Mouse (Mus musculus) MEL (cell line): ENCODE results near the gene Id3.

Source experiments
- CTCF ChIP-seq, 3 experiments: IDR thresholded peaks in 2 of 3; conservative IDR thresholded peaks in 1 of 3; 2 replicates each; pipeline ENCODE4 v1.5.1; 2011 to 2012; ENCODE audit warnings: low read length in 3 of 3, low read depth in 2 of 3, mild to moderate bottlenecking in 2 of 3, improper control_type of control experiment in 1 of 3, inconsistent platforms in 1 of 3, mixed read lengths in 1 of 3, moderate library complexity in 1 of 3; ENCODE audit not compliant: control insufficient read depth in 1 of 3, insufficient read depth in 1 of 3, poor library complexity in 1 of 3, severe bottlenecking in 1 of 3
- HCFC1 ChIP-seq: IDR thresholded peaks from 2 replicates; pipeline ENCODE4 v1.6.1; 2012; ENCODE audit warnings: low read depth, mild to moderate bottlenecking, inconsistent platforms, low read length, improper control_type of control experiment, moderate library complexity
- MAX ChIP-seq: IDR thresholded peaks from 2 replicates; pipeline ENCODE4 v1.6.1; 2011; ENCODE audit warnings: low read length, improper control_type of control experiment
- POLR2A ChIP-seq, 2 experiments: IDR thresholded peaks; 2 replicates each; pipeline ENCODE4 v1.6.1; 2011 to 2012; ENCODE audit warnings: low read length in 2 of 2, mild to moderate bottlenecking in 2 of 2, control low read depth in 1 of 2, improper control_type of control experiment in 1 of 2, low read depth in 1 of 2, moderate library complexity in 1 of 2; ENCODE audit not compliant: control insufficient read depth in 1 of 2, insufficient read depth in 1 of 2, poor library complexity in 1 of 2
- SIN3A ChIP-seq: IDR thresholded peaks from 2 replicates; pipeline ENCODE4 v1.6.1; 2012; ENCODE audit warnings: low read length, improper control_type of control experiment, inconsistent platforms
- USF1 ChIP-seq: IDR thresholded peaks from 2 replicates; pipeline ENCODE4 v1.6.1; 2014; ENCODE audit warnings: low read depth, mild to moderate bottlenecking, inconsistent platforms, low read length, improper control_type of control experiment, moderate library complexity
- ZMIZ1 ChIP-seq: IDR thresholded peaks from 2 replicates; pipeline ENCODE4 v1.6.1; 2012; ENCODE audit warnings: low read depth, mild to moderate bottlenecking, inconsistent platforms, low read length, improper control_type of control experiment, moderate library complexity

DNA sequence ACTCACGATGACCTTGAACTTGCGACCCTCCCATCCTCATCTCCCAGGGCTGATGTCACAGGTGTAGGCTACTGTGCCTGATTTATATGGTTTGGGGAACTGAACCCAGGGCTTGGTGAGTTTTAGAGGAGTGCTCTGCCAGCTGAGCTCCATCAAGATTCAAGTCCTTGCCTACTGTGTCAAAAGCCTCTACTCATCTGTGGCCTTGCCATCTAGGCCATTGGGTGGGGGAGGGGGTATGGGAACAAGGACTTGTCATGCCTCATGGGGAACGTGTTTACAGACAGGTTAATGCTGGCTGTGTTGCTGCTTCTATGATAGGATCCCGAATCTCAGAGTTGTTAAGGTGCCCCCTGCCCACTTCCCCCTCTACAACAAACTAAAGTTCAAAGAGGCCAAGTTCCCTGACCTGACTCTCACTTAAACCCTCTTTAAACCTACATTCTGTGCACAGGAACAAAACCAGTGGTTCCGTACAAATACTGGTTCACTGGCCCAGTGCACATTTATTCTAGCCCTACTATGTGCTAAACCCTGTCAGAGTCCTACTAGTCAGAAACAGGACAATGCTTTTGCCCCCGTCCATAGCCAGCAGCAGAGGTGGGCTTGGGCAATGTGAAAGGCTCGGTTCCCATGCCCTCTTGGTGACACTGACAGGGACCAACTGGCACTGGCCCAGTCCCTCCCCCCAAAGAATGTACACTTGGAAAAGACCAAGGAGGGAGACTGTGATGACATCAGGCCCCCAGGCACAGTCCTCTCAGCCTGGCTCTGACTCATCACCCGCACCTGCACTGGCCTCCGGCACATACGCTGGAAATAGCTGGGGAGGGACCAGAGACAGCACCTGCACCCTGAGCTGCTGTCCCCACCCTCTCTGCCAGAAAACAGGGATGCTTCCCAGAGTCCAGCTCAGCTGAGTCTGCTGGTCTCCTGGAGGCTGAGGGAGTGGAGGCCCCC is 33.1 kb upstream of the Id3 start:
- TF ChIP-seq POLR2A (IDR thresholded peaks at IDR 0.05; ENCODE audit: control insufficient read depth in 1 of 2, insufficient read depth in 1 of 2, low read depth in 1 of 2, low read length in 2 of 2, poor library complexity in 1 of 2), result no peak
- TF ChIP-seq HCFC1, result no peak
- no peak for TF ChIP-seq CTCF (IDR thresholded peaks at IDR 0.05 in 2 of 3, conservative IDR thresholded peaks at IDR 0.05 in 1 of 3; ENCODE audit: control insufficient read depth in 1 of 3, insufficient read depth in 1 of 3, low read depth in 2 of 3, low read length in 3 of 3, poor library complexity in 1 of 3, severe bottlenecking in 1 of 3)
- no peak for TF ChIP-seq SIN3A
- TF ChIP-seq MAX, result no peak
- no peak for TF ChIP-seq ZMIZ1
- TF ChIP-seq USF1, result no peak
